In genomic region chr14:29723267-29723666, GRCm38 (mm10) we compare ENCODE assay signal across 8 mouse cellular contexts. TPM values are rescaled to one million over a fixed set of nuclear protein-coding genes. Genes with fewer than 3 reads are reported as not detected.
DNase-seq lines count a peak whose midpoint lies in the region; ATAC-seq lines count a peak whose summit lies in the region.

No protein-coding gene starts in this region.

- no peak for ATAC-seq in heart, embryonic 12.5 days (ENCODE audit: insufficient number of reproducible peaks, low FRiP score)
- ATAC-seq in forebrain, embryonic 16.5 days: no peak

- H3K4me3 ChIP-seq in heart, embryonic 12.5 days: peak overlapping the region; percentile 69
- peak overlapping the region; percentile 83 for H3K4me3 ChIP-seq in forebrain, embryonic 16.5 days (replicated peaks; ENCODE audit: low read length)

- no peak overlapping the region for H3K27ac ChIP-seq in heart, embryonic 12.5 days (ENCODE audit: poor library complexity, severe bottlenecking)
- no peak overlapping the region for H3K27ac ChIP-seq in forebrain, embryonic 16.5 days (ENCODE audit: low read length)

- 11% methylated on average over 10 of the region's 10 CpGs for WGBS in heart, embryonic 12.5 days
- 9% methylated on average over 10 of the region's 10 CpGs for WGBS in forebrain, embryonic 16.5 days

- peaks cover 23% of the 10 kb centered on the region for H3K4me1 ChIP-seq in heart, embryonic 12.5 days (replicated peaks)
- H3K4me1 ChIP-seq in forebrain, embryonic 16.5 days (replicated peaks; ENCODE audit: control insufficient read depth, insufficient read depth, low read length): peaks cover 34% of the 10 kb centered on the region

- intact Hi-C loops in left cerebral cortex, postnatal 4 days (cut with DNase I): loop anchor here (5.0 to 10.0 kb wide), 2 partner anchors 182 to 214 kb away; no protein-coding TSS in a partner anchor
- intact Hi-C loops in heart, postnatal 10 days (cut with DNase I): no loop called here

- no peak for DNase-seq in heart, adult 18-20 months
- peak; percentile 7 for DNase-seq in Muller cell, postnatal 12 days (ENCODE audit: inconsistent ontology term)
- DNase-seq in left cerebral cortex, postnatal 4 days: peak; percentile 46
- peak; percentile 22 for DNase-seq in right cerebral cortex, postnatal 4 days
- no peak for DNase-seq in MN1 (ENCODE audit: low spot score)
- DNase-seq in heart, postnatal 10 days: no peak

- H3K36me3 ChIP-seq in heart, embryonic 12.5 days: no peaks in the 10 kb centered on the region
- H3K36me3 ChIP-seq in forebrain, embryonic 16.5 days (ENCODE audit: control insufficient read depth, insufficient read depth): no peaks in the 10 kb centered on the region

- H3K9ac ChIP-seq in heart, embryonic 12.5 days: no peak overlapping the region; the same call in 1 of the 2 replicates
- H3K9ac ChIP-seq in forebrain, embryonic 16.5 days (replicated peaks; ENCODE audit: low read depth, low read length): peak overlapping the region; percentile 81

- H3K4me2 ChIP-seq in heart, embryonic 12.5 days: peak overlapping the region; percentile 100
- H3K4me2 ChIP-seq in forebrain, embryonic 16.5 days (ENCODE audit: low read length): peak overlapping the region; percentile 98

- H3K27me3 ChIP-seq in heart, embryonic 12.5 days (replicated peaks): peaks cover 76% of the 10 kb centered on the region
- peaks cover 6% of the 10 kb centered on the region for H3K27me3 ChIP-seq in forebrain, embryonic 16.5 days (replicated peaks; ENCODE audit: control insufficient read depth, insufficient read depth, low read length)

- no peaks in the 10 kb centered on the region for H3K9me3 ChIP-seq in heart, embryonic 12.5 days (replicated peaks)
- no peaks in the 10 kb centered on the region for H3K9me3 ChIP-seq in forebrain, embryonic 16.5 days (ENCODE audit: control insufficient read depth, low read length)

RNA-seq across cellular contexts. Expression of gene Cacna2d3, which starts 1.6 kb away (rescaled TPM):
- 0.85 and 1.3 TPM in 2 replicates for polyA plus RNA-seq in heart, embryonic 12.5 days (2016; fragmentation: Nextera tagmentation; extraction: Ambion mirVana)
- 1 to 10 TPM in 1 of 2 experiments, under 1 TPM in 1; 0.67 to 1.1 TPM for total RNA-seq in heart, adult 18-20 months (2021)
- polyA plus RNA-seq in forebrain, embryonic 16.5 days (2015; fragmentation: Nextera tagmentation; extraction: Ambion mirVana): 23.5 and 34.0 TPM in 2 replicates
- 10 to 100 TPM; 59.3 to 61.7 TPM for total RNA-seq in left cerebral cortex, postnatal 4 days (2021)
- under 1 TPM; 0.41 to 0.52 TPM for total RNA-seq in heart, postnatal 10 days (2021)

Comparison
In these comparisons a context has a peak if more than half of its experiments do, and no peak if none do; other contexts are left out.
1. DNase-seq: peak in Muller cell, postnatal 12 days (single experiment), left cerebral cortex, postnatal 4 days (single experiment) and right cerebral cortex, postnatal 4 days (single experiment); none in heart, adult 18-20 months (0 of 2), MN1 (single experiment) and heart, postnatal 10 days (0 of 2).
2. RNA of gene Cacna2d3, which starts 1.6 kb away (total RNA-seq): 59.3 to 61.7 TPM in left cerebral cortex, postnatal 4 days; 0.67 to 1.1 TPM in heart, adult 18-20 months and 0.41 to 0.52 TPM in heart, postnatal 10 days; every median in the first group is over 10 times any median in the second.